Mouse (Mus musculus) lung, adult 18-20 months (tissue): ENCODE measurements around the gene D330045A20Rik.
A peak's percentile ranks its signal among the peaks of the same experiment; 100 is the strongest.
"Not testable (repeated sequence)": the region's sequence is repeated elsewhere in the genome, so short reads cannot be mapped to it uniquely, and the experiment has no call there.

Experiments
- DNase-seq, 2 experiments: peaks; one replicate each; pipeline ENCODE4 v3.0.0; 2022; ENCODE audit warnings: mixed read lengths in 2 of 2

D330045A20Rik gene

DNA sequence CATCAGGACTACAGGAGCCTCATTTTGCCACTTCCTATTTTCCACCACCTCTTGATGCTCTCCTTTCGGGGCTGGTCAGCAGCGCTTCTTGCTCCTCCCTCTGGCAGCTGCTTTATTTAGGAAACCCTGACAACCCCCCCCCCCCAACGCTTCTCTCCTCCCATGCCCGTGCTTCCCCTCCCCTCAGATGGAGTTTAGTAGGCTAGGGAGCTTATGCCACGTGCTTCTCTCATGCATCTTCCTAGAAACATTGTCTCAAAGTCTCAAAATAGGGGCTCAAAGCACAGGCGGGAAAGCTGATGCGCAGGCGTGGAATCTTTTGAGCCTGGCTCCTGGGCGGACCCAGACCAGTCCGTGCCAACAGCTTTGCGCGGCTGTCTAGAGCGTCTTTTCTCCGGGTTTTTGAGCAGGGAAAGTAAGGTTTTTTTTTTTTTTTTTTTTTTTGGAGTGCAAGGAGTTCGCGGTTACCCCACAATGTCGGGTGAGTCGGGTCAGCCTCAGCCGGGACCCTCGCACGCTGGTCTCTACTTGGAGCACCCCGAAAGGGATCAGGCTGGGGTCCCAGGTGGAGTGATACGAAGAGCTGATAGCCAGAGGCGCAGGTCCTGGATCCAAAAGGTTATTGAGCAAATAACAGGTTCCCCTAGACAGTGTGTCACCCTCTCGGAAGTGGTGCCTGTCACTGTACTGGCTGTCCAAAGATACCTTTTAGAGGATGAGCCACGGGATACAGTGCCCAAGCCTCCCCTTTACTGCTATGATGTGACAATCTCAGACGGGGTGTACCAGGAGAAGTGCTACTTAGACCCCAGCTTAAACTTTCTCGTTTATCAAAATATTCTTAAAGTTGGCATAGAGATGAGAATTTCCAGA is at the start of gene D330045A20Rik:
D330045A20Rik (plus strand) TSS at position 346 of the 873 bp plus-strand sequence.
- peak; percentile 3 to 6 for DNase-seq

DNA sequence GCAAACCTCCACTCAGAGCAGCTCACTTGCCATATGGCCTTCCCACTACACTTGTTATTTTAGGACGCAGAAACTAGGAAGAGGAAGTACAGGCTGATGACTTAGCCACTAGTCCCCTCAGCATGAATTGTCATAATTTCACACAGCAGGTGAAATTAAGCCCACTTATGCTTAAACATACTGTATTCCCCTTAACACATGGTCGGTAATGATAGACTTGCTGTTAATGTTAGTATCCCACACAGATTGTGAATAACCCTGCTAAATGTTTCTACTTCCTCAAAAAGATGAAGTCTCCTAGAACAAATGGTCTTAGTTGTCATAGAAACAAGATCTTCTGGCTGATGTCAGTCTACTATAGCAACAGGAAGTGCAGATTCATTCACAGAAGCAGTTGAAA is 47.6 kb upstream of the D330045A20Rik start:
- no peak for DNase-seq

DNA sequence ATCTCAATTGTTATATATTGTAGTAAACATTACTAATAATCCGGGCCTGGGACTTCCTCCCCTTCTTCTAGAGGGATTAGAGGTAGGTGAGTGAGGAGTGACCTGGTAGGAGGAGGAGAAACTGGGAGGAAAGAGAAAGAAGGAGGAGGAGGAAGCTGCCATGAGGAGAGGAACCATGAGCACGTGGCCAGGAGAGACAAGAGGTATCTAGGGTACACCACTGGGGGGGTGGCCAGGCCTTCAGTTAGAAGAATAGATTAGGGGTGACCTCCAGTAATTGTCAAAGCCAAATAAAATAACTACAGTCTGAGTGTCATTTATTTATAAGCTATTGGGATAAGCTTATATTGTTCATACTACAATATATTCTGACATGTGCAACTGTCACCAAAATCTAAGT is 45.0 kb upstream of the D330045A20Rik start:
- DNase-seq: no peak

DNA sequence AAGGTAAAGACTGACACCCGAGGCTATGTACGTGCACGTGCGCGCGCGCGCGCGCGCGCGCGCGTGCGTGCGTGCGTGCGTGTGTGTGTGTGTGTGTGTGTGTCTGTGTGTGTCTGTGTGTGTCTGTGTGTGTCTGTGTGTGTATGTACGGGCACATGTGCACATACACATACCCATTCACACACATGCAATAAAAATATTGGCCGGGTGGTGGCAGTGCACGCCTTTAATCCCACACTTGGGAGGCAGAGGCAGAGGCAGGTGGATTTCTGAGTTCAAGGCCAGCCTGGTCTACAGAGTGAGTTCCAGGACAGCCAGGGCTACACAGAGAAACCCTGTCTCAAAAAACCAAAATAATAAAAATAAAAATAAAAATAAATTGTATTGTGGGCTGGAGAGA is 39.1 kb upstream of the D330045A20Rik start:
- DNase-seq: not testable (repeated sequence)

DNA sequence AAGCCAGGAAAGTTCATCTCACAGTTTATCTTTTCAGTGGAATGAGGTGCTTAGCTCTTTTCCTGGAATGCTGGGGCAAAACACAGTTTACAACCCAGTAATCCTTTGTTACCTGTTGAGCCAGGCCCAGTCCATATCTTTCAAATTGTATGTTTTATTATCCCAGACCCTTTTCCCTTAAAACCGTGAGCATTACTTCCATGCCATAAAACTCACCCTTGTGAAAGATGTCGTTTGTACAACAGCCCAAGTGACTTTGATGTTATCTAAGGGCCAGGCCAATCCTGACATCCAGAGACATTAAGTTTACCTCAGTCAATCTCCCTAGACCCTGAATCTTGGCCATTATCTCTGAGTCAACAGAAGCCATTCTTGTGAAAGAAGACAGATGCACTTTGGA is 23.4 kb upstream of the D330045A20Rik start:
- DNase-seq: no peak

DNA sequence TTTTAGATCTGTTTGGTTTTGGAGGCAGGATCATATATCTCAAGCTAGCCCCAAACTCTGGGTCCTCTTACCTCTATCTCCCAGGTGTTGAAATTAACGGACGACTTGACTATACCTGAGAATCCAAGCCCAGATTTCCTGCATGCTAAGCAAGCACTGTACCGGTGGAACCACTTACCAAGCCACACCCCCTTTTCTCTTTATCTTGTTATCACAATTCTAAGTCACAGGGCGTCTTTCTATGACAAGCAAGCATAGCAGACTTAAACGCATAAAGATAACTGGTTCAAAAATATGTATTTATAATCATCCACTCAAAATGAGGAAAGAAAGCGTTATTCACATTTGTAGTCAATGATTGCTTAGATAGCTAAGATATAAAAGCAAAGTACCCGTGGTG is 1.9 kb downstream of the D330045A20Rik start:
- DNase-seq: no peak

DNA sequence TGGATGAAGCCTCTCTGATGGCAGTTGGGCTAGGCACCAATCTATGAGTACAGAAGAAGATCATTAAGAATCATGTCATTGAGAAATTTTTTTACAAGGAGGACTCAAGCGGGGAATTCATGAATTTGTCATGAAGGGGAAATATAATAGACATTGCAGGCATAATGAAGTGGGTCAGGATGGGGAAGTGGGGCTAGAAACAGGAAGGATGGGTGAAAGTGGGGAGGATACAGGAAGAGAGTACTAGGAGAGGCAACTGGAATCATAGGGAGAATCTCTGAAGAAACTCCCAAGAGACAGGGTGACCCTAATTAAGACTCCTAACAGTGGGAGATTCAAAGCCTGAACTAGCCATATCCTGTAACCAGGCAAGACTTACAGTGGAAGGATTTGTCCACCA is 4.8 kb downstream of the D330045A20Rik start:
- no peak for DNase-seq

DNA sequence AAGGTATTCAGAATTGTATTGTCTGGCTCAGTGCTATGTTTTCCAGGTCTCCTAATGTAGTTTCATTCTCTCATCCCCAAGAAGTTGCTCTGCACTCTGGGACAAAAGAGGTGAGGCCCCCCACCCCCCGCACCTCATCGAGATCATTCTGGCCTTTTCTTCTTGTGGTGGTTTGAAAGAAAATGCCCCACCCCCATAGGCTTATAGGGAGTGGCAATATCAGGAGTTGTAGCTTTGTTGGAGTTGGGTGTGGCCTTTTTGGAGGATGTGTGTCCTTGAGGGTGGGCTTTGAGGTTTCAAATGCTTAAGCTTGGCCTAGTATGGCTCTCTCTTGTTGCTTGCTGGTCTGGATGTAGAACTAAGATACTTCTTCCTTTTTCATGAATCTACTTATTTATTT is 36.0 kb downstream of the D330045A20Rik start:
- no peak for DNase-seq

DNA sequence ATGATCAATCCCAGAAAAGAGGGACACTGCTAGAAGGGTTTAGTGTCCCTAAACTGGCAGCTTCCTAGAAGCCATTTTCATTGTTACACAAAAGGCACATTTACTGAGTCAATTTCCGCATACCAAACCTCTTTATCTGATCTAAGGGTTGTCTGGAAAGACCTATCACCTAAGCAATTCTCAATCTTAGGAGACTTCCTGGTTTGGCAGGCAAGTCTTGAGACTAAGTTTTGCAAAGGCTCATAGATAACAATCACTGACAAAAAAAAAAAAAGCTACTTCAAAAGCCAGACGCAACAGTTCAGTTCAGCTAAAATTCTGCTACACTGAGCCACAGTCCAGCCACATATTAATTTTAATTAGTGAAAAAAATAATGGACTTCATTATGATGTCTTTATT is 39.1 kb downstream of the D330045A20Rik start:
- DNase-seq: no peak

DNA sequence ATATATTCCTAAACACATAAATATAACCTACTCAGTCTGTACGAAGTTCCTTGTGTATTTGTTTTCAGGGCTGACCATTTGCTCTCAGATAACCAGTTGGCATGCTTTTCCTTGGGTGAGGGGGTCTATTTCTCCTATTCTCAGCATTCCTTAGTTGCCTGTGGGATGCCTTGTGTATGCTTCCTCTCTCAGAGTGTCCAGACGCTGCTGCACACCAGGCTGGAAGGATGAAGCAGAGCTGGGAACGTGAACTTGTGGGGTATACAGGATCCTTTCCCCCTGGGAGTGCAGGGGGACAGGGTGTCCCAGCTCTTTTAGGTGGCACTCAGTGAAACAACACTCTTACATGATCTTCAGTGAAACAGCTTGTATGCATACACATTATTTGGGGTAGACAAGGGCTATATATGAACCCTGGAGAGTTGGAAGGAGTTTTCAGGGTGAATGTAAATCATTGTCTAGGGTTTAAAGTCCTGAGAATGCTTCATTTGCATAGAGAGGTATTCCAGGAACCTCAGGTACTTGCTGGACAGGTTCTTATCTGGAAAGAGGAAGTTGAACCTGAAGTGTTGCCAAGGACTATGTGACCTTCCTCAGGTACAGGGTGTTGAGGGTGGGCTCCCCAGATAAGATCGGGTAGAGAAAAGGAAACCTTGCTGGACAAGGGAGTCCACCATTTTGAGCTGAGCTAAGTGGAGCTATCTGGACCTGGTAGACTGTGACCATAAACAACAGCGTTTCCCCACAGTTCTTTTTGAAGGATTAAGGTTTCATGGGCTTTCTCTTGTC is 44.3 kb downstream of the D330045A20Rik start:
- DNase-seq: peak in 1 of 2 experiments; percentile 13

DNA sequence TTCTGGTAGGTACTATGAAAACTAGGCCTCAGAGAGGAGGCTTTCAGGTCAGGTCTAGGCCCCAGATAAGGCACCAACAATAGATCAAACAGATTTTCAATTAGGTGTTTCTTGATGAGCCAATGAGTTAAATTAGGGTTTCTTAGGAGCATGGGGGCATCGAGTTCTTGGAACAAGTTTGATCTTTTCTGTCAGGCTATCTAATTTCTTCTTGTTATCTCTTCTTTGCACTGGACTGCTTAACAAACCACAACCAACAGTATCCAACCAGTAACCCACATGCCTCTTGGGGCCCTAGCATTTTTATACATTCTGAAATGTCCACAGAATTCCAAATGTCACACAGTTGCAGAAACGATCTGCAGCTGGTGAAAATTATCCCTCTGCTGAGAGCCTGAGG is 45.6 kb downstream of the D330045A20Rik start:
- DNase-seq: no peak

DNA sequence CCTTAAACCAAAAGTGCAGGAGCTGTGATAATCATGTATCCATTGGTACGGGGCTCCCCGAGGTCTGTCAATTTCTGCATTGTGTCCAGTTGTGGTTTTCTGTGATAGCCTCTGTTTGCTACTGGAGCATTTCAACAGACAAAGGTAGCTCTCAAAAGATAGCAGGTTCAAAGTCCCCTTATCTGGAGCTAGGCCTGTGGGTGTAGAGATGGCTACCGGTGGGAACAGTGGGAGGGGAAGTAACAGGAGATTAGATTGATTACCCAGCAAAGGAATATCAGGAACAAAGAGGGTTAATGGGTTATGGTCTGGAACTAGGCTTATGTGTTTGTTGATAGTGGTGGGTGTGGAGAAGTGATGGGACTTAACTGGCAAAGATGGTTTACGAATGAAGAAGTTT is 46.8 kb downstream of the D330045A20Rik start:
- DNase-seq: no peak

DNA sequence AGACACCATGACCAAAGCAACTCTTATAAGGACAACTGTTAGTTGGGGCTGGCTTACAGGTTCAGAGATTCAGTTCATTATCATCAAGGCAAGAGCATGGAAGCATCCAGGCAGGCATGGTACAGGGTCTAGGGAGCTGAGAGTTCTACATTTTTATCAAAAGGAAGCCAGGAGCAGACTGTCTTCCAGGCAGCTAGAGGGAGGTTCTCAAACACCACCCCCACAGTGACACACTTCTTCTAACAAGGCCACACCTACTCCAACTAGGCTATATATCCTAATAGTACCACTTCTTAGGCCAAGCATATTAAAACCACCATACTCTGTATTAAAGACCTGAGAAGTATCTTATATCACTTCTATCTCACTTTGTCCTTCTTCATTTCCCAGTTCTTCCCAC is 49.5 kb downstream of the D330045A20Rik start:
- no peak for DNase-seq

DNA sequence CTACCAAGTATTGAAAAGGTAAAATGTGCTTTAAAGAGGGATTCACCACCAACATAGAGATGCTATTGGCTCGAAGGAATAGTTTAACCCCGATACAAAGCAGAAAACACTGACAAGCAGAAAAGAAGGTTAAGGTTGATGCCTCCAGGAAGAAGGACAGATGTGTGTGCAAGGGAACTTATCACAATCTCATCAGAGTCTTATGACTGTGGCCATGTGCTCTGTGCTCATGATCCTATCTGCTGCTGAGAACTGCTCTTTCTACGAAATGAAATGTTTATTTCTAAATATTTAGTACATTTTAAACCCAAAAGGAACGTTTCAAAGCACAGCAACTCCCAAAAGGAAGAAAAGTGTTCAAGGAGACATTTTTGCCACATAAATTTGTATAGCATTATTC is 52.1 kb downstream of the D330045A20Rik start:
- DNase-seq: no peak

DNA sequence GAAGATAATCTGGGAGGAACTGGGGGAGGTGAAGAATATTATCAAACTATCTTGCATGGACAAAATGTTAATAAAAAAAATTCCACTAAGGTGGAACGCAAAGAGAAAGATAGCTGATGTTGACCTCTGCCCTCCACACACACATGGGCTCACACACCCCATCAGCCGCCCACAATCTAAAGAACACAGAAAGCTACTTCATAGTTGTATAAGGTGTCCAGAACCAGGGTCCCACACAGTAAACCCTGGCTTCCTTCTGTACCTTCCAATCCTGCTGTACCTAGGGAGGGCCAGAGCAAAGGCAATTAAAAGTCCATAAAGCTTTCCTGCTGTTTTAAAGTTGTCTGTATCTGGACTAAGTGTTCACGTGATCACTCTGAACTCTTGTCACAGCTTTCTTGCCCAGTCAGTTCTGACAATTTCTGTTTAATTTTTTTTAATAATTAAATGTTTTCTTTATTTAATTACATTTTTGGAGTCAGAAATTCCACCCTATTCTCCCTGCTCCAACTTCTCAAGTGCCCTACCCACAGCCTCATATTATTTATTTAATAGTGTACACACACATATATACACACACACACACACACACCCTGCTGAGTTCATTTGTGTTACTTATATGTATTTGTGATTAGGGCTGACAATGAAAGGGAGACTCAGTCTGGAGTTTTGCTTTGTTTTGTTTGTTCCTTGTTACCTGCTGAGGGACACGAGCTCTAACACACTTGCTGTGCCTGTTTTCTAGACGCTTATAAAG is 57.7 kb downstream of the D330045A20Rik start:
- no peak for DNase-seq

DNA sequence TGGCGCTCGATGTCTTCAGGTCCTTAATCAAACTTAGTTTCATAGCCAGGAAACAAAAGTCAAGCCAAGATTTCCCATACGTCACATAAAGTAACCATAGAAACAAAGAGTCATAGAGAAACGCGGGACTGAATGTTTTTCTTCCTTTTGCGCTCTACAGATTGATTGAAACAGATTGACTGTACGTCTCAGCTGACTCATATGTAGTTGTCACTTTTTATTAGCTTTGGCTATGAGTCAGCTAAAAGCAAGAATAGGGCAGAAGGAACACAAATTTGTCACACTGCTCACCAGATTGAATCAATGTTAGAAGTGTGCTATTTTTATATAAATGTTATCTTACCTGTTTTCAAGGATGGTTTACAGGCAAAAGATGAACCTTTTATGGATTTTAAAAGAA is 63.6 kb downstream of the D330045A20Rik start:
- DNase-seq: no peak

DNA sequence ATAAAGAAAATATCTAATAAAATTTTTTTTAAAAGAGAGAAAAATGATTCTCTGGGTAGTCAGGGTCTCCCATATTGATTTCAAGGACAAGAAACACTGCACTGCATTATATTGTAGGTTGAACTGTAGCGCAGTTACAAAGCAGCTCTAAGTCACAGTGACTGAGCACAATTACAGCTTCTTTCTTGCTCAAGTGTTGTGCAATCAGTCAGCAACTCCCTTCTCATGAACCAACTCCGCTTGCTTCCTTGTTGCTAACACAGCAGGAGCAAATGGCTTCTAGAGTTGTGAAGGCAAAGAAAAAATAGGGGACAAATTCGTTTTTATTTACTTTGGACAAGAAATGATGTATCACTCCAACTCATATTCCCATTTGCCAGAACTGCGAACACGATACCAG is 70.3 kb downstream of the D330045A20Rik start:
- DNase-seq: peak; percentile 7 to 20

DNA sequence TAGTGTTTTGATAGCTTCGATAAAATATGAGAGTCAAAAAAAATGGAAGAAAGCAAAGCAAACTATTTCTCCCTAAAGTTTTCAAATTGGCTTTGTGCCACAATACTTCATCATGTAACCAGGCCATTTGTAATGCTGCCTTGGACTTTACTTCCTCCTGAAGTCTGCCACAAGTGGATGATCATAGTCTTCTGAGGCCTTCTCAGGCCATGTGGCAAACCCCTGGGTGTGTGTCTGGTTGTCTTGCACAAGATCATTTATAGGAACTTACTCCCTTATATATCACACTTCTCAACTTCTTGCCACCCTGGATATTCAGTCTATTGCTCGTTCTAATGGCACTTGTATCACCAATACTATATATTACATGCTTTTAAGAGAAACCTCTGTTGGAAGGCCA is 71.9 kb downstream of the D330045A20Rik start:
- peak in 1 of 2 experiments; percentile 3 for DNase-seq

DNA sequence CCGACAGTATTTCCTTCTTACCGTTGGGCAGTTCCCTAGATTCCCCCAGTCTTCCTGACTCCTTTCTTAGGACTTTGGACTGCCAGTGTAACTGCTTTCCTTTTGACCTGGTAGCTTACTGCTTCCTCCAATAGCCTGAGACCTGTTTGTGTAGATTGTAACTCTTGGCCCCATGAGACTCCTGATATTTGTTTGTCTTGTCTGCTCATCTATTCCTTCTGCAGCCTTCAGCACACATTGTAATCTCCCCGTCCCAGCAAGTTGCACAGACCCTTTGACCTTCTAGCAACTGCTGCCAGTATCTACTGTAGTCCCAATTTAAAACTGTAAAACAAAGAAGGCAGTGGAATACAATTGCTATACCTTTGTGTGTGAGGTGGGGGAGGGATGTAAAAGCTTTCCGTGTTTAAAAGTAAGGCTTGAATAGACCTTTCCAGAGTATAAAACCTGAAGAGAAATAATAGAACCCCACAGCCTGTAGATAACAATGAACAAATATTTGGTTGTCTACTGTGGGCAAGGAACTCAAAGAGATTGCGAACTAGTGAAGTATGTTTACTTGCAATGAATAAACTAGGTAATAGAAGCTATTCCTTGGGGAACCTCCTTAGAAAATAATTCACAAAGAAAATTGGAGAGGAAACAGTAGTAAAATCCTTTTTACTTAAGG is 82.2 kb downstream of the D330045A20Rik start:
- no peak for DNase-seq

DNA sequence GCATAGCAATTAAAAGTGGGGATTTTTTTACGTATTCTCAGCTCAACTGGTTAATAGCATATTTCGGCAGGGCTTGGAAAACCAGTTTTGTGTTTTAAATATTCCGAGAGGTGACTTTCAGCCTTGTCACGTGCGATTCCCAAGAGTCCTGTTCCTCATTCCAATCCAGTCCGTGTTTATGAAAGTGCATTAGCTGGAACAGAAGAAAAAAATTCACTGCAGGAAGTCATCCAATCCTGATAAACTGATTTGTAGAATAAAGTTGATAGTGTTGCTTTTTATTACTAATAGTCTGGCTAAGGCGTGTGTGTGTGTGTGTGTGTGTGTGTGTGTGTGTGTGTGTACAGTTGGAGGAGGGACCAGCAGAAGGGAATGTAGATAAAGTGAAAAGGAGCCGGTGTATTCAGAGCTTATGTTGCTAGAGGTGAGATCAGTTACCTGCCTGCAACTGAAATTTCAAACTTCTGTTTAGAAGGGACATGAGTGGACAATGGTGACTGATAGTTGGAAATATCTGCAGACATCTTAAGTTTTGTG is 82.8 kb downstream of the D330045A20Rik start, which contains the start of gene Rnf128:
Rnf128 (plus strand) TSS at position 392 of the 537 bp plus-strand sequence.
- peak in 1 of 2 experiments; percentile 17 for DNase-seq

DNA sequence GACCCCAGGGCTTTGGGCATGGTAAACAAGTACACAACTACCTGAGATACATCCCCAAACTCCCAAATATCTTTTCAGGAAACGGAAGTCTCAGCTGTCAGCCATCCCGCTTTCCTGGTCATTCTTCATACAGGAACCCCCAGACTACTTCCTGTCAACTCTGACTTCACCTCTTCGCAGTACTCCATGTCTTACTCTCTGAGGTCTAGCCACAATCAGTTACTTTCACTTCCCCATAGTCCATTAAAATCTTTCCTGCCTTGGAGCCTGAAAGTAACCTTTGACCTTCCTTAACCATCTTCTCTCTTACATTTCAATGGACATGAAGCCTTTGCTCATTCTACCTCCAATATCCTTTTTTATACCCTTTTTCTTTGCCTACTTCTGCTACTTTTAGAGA is 89.9 kb downstream of the D330045A20Rik start:
- DNase-seq: no peak

DNA sequence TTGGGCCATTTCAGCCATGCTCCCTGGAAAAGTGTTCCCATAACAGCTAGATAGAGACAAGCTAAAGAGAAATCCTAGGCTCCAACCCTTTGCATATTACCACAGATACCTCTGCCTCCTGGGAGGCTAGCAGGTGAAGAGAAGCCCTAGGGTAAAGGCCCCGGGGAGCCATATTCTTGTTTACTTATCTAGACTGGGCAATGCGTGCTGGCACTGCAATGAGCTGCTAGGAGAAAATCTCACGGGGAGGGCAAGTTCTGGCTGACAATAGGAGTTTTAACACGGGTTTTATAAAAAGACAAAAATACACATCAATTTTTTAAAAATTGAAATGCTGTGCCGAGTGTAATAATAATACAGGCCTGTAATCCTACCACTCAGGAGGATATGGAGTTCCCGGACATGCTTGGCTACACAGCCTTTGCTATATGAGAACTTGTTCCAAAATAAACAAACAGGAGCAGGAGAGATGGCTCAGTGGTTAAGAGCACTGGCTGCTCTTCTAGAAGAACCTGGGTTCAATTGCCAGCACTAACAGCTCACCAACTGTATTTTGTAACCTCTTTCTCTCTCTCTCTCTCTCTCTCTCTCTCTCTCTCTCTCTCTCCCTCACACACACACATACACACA is 98.6 kb downstream of the D330045A20Rik start:
- DNase-seq: no peak
